Mouse (Mus musculus) liver, embryonic 16.5 days (tissue): ENCODE data around the gene Olfr583. TPM values are rescaled to one million over a fixed set of nuclear protein-coding genes. Genes with fewer than 3 reads are reported as not detected.

Source experiments
- ATAC-seq: fragments of 200-750 bp; cut with Nextera tagmentation; 2 replicates; pipeline ENCODE4 v1.8.0; 2017; ENCODE audit warnings: low read depth, mild to moderate bottlenecking, moderate number of reproducible peaks, moderate library complexity
- H3K27ac ChIP-seq: fragments of 300-500 bp; sonication (generic); 2 replicates; pipeline ENCODE4 v1.5.1; 2014; ENCODE audit warnings: mild to moderate bottlenecking, low read length
- H3K27me3 ChIP-seq: fragments of 300-500 bp; sonication (generic); 2 replicates; pipeline ENCODE4 v1.6.1; 2014; ENCODE audit warnings: low read depth, low read length, mixed read lengths; ENCODE audit not compliant: control insufficient read depth, insufficient read depth
- H3K36me3 ChIP-seq: fragments of 300-500 bp; sonication (generic); 2 replicates; pipeline ENCODE4 v1.6.1; 2014; ENCODE audit warnings: mild to moderate bottlenecking; ENCODE audit not compliant: control insufficient read depth, insufficient read depth
- H3K4me1 ChIP-seq: fragments of 300-500 bp; sonication (generic); 2 replicates; pipeline ENCODE4 v1.6.1; 2014; ENCODE audit warnings: low read depth, low read length, mixed read lengths; ENCODE audit not compliant: control insufficient read depth
- H3K4me2 ChIP-seq: fragments of 300-500 bp; sonication (generic); 2 replicates; pipeline ENCODE4 v1.6.1; 2014; ENCODE audit warnings: low read depth, low read length, mixed read lengths
- H3K4me3 ChIP-seq: fragments of 300-500 bp; sonication (generic); 2 replicates; pipeline ENCODE4 v1.5.1; 2014; ENCODE audit warnings: low read depth, mild to moderate bottlenecking, low read length
- H3K9ac ChIP-seq: fragments of 300-500 bp; sonication (generic); 2 replicates; pipeline ENCODE4 v1.6.1; 2014; ENCODE audit warnings: low read depth, low read length
- H3K9me3 ChIP-seq: fragments of 300-500 bp; sonication (generic); replicated peaks from 2 replicates; pipeline ENCODE4 v1.6.1; 2016; ENCODE audit warnings: low read length; ENCODE audit not compliant: control insufficient read depth
- WGBS: fragments of 180-500 bp; shearing (Covaris S2); extraction: QIAGEN DNeasy Blood & Tissue Kit; methylation state at CpG from one replicate; pipeline ENCODE4 v1.1.7; 2014; ENCODE audit not compliant: insufficient replicate concordance; 5-methylcytosine and 5-hydroxymethylcytosine counted together
- polyA plus RNA-seq: library from polyadenylated mRNA; unstranded; fragments of >200 nt; fragmentation: Nextera tagmentation; extraction: Ambion mirVana; gene quantifications from 2 replicates; pipeline ENCODE4 v1.2.1, GENCODE M21; 2015

Gene Olfr583
- polyA plus RNA-seq: not detected in 2 replicates

GRCm38 (mm10) chr7:103051000-103051399, at the start of gene Olfr583:
Gene Olfr583, plus strand, starts transcription at chr7:103051300.
- Histone ChIP-seq H3K4me3 (no peak within 1 kb of the TSS), H3K36me3 (no peaks in the 10 kb centered on the region), H3K27ac (no peak within 1 kb of the TSS), H3K4me1 (no peaks in the 10 kb centered on the region), H3K9me3 (no peaks in the 10 kb centered on the region), H3K4me2 (no peak within 1 kb of the TSS), H3K27me3 (no peaks in the 10 kb centered on the region), H3K9ac (no peak within 1 kb of the TSS)
- 50% methylated on average over 1 of the region's 1 CpGs for WGBS
- no peak for ATAC-seq

GRCm38 (mm10) chr7:103037724-103038123, 13.4 kb upstream of the Olfr583 start, which contains the start of gene Olfr582:
Gene Olfr582, plus strand, starts transcription at chr7:103038024.
- H3K4me2 ChIP-seq: no peak within 1 kb of the TSS
- no peak within 1 kb of the TSS for H3K9ac ChIP-seq
- H3K27ac ChIP-seq: no peak within 1 kb of the TSS
- no peaks in the 10 kb centered on the region for H3K27me3 ChIP-seq
- H3K4me1 ChIP-seq: no peaks in the 10 kb centered on the region
- no peaks in the 10 kb centered on the region for H3K36me3 ChIP-seq
- ATAC-seq: no peak
- no peak within 1 kb of the TSS for H3K4me3 ChIP-seq
- H3K9me3 ChIP-seq: no peaks in the 10 kb centered on the region

GRCm38 (mm10) chr7:103081585-103081984, 30.5 kb downstream of the Olfr583 start, which contains the start of gene Olfr584:
Gene Olfr584, plus strand, starts transcription at chr7:103081885.
- Histone ChIP-seq H3K27ac (no peak within 1 kb of the TSS), H3K4me2 (no peak within 1 kb of the TSS), H3K4me1 (no peaks in the 10 kb centered on the region), H3K9ac (no peak within 1 kb of the TSS), H3K36me3 (no peaks in the 10 kb centered on the region), H3K9me3 (no peaks in the 10 kb centered on the region), H3K27me3 (no peaks in the 10 kb centered on the region), H3K4me3 (no peak within 1 kb of the TSS)
- WGBS: 51% methylated on average over 1 of the region's 1 CpGs
- no peak for ATAC-seq

- no peak within 1 kb of the TSS for H3K27ac ChIP-seq
- H3K4me1 ChIP-seq: no peaks in the 10 kb centered on the region
- no peaks in the 10 kb centered on the region for H3K9me3 ChIP-seq
- no peak for ATAC-seq
- no peak within 1 kb of the TSS for H3K4me2 ChIP-seq
- whole genome bisulfite sequencing: 50% methylated on average over 1 of the region's 1 CpGs
- no peaks in the 10 kb centered on the region for H3K27me3 ChIP-seq
- H3K9ac ChIP-seq: no peak within 1 kb of the TSS
- no peak within 1 kb of the TSS for H3K4me3 ChIP-seq
- no peaks in the 10 kb centered on the region for H3K36me3 ChIP-seq
Observed at GRCm38 (mm10) chr7:103097420-103097819, 46.3 kb downstream of the Olfr583 start, which contains the start of gene Olfr585. Gene Olfr585, plus strand, starts transcription at chr7:103097720.

Other genes starting within 250 kb of the Olfr583 start
- gene Olfr564, start 247.8 kb upstream of the Olfr583 start, polyA plus RNA-seq: not detected in 2 replicates
- gene Olfr566, start 192.5 kb upstream of the Olfr583 start, polyA plus RNA-seq: not detected in 2 replicates
- not detected in 2 replicates for gene Olfr568, start 174.2 kb upstream of the Olfr583 start, polyA plus RNA-seq
- gene Olfr569, start 160.4 kb upstream of the Olfr583 start, polyA plus RNA-seq: not detected in 2 replicates
- gene Olfr570, start 156.7 kb upstream of the Olfr583 start, polyA plus RNA-seq: not detected in 2 replicates
- gene Olfr571, start 133.8 kb upstream of the Olfr583 start, polyA plus RNA-seq: not detected in 2 replicates
- gene Olfr572, start 126.9 kb upstream of the Olfr583 start, polyA plus RNA-seq: not detected in 2 replicates
- gene Olfr573-ps1, start 108.7 kb upstream of the Olfr583 start, polyA plus RNA-seq: not detected in 2 replicates
- not detected in 2 replicates for gene Olfr574, start 102.8 kb upstream of the Olfr583 start, polyA plus RNA-seq
- not detected in 2 replicates for gene Olfr575, start 92.5 kb upstream of the Olfr583 start, polyA plus RNA-seq
- gene Olfr576, start 88.6 kb upstream of the Olfr583 start, polyA plus RNA-seq: not detected in 2 replicates
- gene Olfr577, start 75.4 kb upstream of the Olfr583 start, polyA plus RNA-seq: not detected in 2 replicates
- not detected in 2 replicates for gene Olfr578, start 62.0 kb upstream of the Olfr583 start, polyA plus RNA-seq
- not detected in 2 replicates for gene Olfr582, start 13.3 kb upstream of the Olfr583 start, polyA plus RNA-seq
- not detected in 2 replicates for gene Olfr584, start 30.6 kb downstream of the Olfr583 start, polyA plus RNA-seq
- gene Olfr585, start 46.4 kb downstream of the Olfr583 start, polyA plus RNA-seq: not detected in 2 replicates
- gene Olfr586, start 74.3 kb downstream of the Olfr583 start, polyA plus RNA-seq: not detected in 2 replicates
- gene Olfr588-ps1, start 89.6 kb downstream of the Olfr583 start, polyA plus RNA-seq: not detected in 2 replicates
- not detected in 2 replicates for gene Olfr589, start 105.1 kb downstream of the Olfr583 start, polyA plus RNA-seq
- not detected in 2 replicates for gene Olfr591, start 127.0 kb downstream of the Olfr583 start, polyA plus RNA-seq
- gene Olfr592, start 133.5 kb downstream of the Olfr583 start, polyA plus RNA-seq: not detected in 2 replicates
- not detected in 2 replicates for gene Olfr593, start 160.6 kb downstream of the Olfr583 start, polyA plus RNA-seq
- not detected in 2 replicates for gene Olfr594, start 165.7 kb downstream of the Olfr583 start, polyA plus RNA-seq
- gene Usp17ld, start 201.2 kb downstream of the Olfr583 start, polyA plus RNA-seq: not detected in 2 replicates